Mouse (Mus musculus) midbrain, embryonic 16.5 days (tissue): ENCODE results near the gene AI464131. TPM values are rescaled to one million over a fixed set of nuclear protein-coding genes. Genes with fewer than 3 reads are reported as not detected.

Source experiments
- ATAC-seq: fragments of 200-750 bp; cut with Nextera tagmentation; 2 replicates; pipeline ENCODE4 v1.8.0; 2017; ENCODE audit warnings: moderate TSS enrichment
- H3K27ac ChIP-seq: fragments of 300-500 bp; sonication (generic); 2 replicates; pipeline ENCODE4 v1.5.1; 2014; ENCODE audit warnings: mild to moderate bottlenecking, low read length, mixed read lengths
- H3K27me3 ChIP-seq: fragments of 300-500 bp; sonication (generic); 2 replicates; pipeline ENCODE4 v1.6.1; 2014; ENCODE audit warnings: low read depth, low read length, mixed read lengths; ENCODE audit not compliant: control insufficient read depth, insufficient read depth
- H3K36me3 ChIP-seq: fragments of 300-500 bp; sonication (generic); 2 replicates; pipeline ENCODE4 v1.6.1; 2014; ENCODE audit warnings: mild to moderate bottlenecking, low read length, moderate library complexity, mixed read lengths; ENCODE audit not compliant: control insufficient read depth, insufficient read depth
- H3K4me1 ChIP-seq: fragments of 300-500 bp; sonication (generic); 2 replicates; pipeline ENCODE4 v1.6.1; 2014; ENCODE audit warnings: mild to moderate bottlenecking, low read length, mixed read lengths; ENCODE audit not compliant: control insufficient read depth, insufficient read depth
- H3K4me2 ChIP-seq: fragments of 300-500 bp; sonication (generic); 2 replicates; pipeline ENCODE4 v1.6.1; 2014; ENCODE audit warnings: mild to moderate bottlenecking, low read length, mixed read lengths
- H3K4me3 ChIP-seq: fragments of 300-500 bp; sonication (generic); 2 replicates; pipeline ENCODE4 v1.5.1; 2014; ENCODE audit warnings: low read depth, mild to moderate bottlenecking, low read length, moderate library complexity, mixed read lengths
- H3K9ac ChIP-seq: fragments of 300-500 bp; sonication (generic); 2 replicates; pipeline ENCODE4 v1.6.1; 2014; ENCODE audit warnings: low read depth, low read length, mixed read lengths
- H3K9me3 ChIP-seq: fragments of 300-500 bp; sonication (generic); replicated peaks from 2 replicates; pipeline ENCODE4 v1.6.1; 2014; ENCODE audit warnings: mild to moderate bottlenecking, low read length, mixed read lengths; ENCODE audit not compliant: control insufficient read depth, poor library complexity, severe bottlenecking
- WGBS: fragments of 180-500 bp; shearing (Covaris S2); extraction: QIAGEN DNeasy Blood & Tissue Kit; methylation state at CpG from one replicate; pipeline ENCODE4 v1.1.7; 2014; 5-methylcytosine and 5-hydroxymethylcytosine counted together
- polyA plus RNA-seq: library from polyadenylated mRNA; unstranded; fragments of >200 nt; fragmentation: Nextera tagmentation; extraction: Ambion mirVana; gene quantifications from 2 replicates; pipeline ENCODE4 v1.2.1, GENCODE M21; 2015

Gene AI464131
- polyA plus RNA-seq, result 7.4 and 11.6 TPM in 2 replicates

DNA sequence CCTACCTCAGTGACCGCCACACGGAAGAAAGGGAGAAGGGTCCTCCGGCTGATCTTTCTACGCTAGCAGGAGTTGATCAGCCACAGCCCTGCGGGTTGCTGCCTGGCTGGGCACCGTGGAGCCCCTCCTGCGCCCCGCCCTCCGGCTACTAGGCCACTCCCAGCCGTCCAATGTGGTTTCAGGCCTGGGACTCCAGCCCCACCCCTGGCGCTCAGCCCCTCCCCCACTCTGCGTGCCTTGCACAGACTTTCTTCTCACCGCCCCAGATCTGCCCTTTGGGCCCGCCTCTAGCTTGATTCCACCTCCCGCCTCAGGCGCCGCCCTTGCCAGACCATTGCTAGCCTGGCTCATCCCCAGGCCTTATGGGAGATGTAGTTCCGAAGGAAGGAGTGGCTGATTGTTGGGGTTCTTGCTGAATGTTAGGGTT is at the start of gene AI464131:
Gene AI464131 (minus strand): TSS at position 91 of the 427 bp plus-strand sequence.
- Histone ChIP-seq H3K9me3 (no peaks in the 10 kb centered on the region), H3K27me3 (peaks cover 33% of the 10 kb centered on the region), H3K4me1 (peaks cover 17% of the 10 kb centered on the region; the same call in 1 of the 2 replicates), H3K27ac (peak within 1 kb of the TSS; percentile 36), H3K9ac (peak within 1 kb of the TSS; percentile 42), H3K4me3 (peak within 1 kb of the TSS; percentile 31), H3K36me3 (no peaks in the 10 kb centered on the region; the same call in 1 of the 2 replicates), H3K4me2 (peak within 1 kb of the TSS; percentile 55)
- ATAC-seq, result peak; percentile 88
- WGBS, result under 1% methylated on average over 18 of the region's 18 CpGs

GRCm38 (mm10) chr4:41552529-41552928 is 49.7 kb upstream of the AI464131 start:
- Histone ChIP-seq H3K27me3 (no peaks in the 10 kb centered on the region), H3K36me3 (no peaks in the 10 kb centered on the region), H3K9ac (no peak overlapping the region), H3K4me1 (peaks cover 17% of the 10 kb centered on the region), H3K9me3 (no peaks in the 10 kb centered on the region), H3K4me2 (no peak overlapping the region), H3K4me3 (no peak overlapping the region), H3K27ac (no peak overlapping the region)
- ATAC-seq, result no peak
- WGBS, result 36% methylated on average over 6 of the region's 6 CpGs

GRCm38 (mm10) chr4:41547086-41547485 is 44.2 kb upstream of the AI464131 start:
- peaks cover 8% of the 10 kb centered on the region for H3K4me1 ChIP-seq
- no peaks in the 10 kb centered on the region for H3K27me3 ChIP-seq
- ATAC-seq, result no peak
- H3K9me3 ChIP-seq, result no peaks in the 10 kb centered on the region
- H3K27ac ChIP-seq, result no peak overlapping the region
- no peak overlapping the region for H3K4me2 ChIP-seq
- no peaks in the 10 kb centered on the region for H3K36me3 ChIP-seq
- H3K4me3 ChIP-seq, result no peak overlapping the region
- no peak overlapping the region for H3K9ac ChIP-seq
- WGBS, result 81% methylated on average over 1 of the region's 1 CpGs

DNA sequence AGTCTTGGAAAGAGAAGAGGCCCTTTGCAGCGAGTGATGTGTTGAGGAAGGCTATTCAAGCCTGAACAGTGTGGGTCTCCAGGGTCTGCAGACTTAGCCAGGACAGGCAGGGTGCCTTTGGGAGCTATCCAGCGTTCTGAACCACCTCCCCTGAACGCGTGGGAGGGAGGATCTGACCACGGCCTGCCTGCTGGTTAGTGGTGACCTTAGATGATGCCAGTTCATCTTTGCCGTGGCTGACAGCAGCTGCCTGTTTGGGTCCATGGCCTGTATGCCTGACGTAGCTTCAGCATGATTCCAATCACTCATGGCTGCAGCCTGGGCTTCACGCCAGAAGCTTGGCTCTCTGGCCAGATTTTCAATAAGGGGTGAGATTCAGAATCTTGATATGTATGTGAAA is 43.1 kb upstream of the AI464131 start:
- Histone ChIP-seq H3K27ac (no peak overlapping the region), H3K4me1 (peaks cover 8% of the 10 kb centered on the region), H3K9ac (no peak overlapping the region), H3K4me2 (no peak overlapping the region), H3K27me3 (no peaks in the 10 kb centered on the region), H3K9me3 (no peaks in the 10 kb centered on the region), H3K4me3 (no peak overlapping the region), H3K36me3 (no peaks in the 10 kb centered on the region)
- no peak for ATAC-seq
- WGBS, result 23% methylated on average over 8 of the region's 8 CpGs

DNA sequence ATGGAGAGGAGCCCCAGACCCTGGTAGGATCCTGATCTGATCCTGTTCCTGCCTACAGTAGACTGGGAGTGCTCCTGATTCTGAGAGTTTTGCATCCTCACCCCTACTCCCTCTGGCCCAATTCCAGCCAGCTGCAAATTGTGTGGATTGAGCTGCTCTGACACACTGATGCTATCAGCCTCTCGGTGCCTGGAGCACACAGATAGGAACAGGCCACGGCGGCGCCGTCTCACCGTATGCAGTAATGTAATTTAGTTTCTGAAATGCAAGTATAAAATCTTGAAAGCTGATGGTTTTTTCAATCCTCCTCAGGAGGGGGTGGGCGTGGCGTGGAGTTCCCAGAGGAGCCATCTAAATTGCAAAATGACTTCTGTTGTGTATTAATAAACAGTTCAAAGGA is 39.3 kb upstream of the AI464131 start:
- Histone ChIP-seq H3K36me3 (no peaks in the 10 kb centered on the region), H3K27ac (no peak overlapping the region), H3K9ac (no peak overlapping the region), H3K4me1 (peaks cover 6% of the 10 kb centered on the region), H3K9me3 (no peaks in the 10 kb centered on the region), H3K4me2 (no peak overlapping the region), H3K4me3 (no peak overlapping the region), H3K27me3 (no peaks in the 10 kb centered on the region)
- WGBS, result 64% methylated on average over 8 of the region's 8 CpGs
- ATAC-seq, result 0 out of 2 replicates have a peak, but pooled peaks have one; percentile 52

DNA sequence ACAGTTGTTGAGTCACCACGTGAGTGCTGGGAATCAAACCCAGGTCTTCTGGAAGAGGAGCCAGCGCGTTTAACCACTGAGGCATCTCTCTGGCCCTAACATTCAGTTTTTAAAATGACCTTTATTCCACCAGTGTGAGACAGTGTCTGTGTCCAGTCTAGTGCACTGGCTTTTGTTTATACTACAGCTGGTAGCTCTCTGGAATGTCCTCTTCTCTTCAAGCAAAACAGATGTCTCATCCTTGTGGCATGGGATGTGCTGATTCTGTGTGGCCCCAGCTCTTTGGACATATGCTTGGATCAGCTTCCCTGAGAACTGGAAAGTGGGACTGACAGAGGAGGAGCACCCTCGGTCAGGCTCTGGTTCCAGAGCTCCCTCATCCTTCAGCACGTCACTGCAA is 32.0 kb upstream of the AI464131 start:
- Histone ChIP-seq H3K4me2 (no peak overlapping the region), H3K9ac (no peak overlapping the region), H3K4me1 (0 out of 2 replicates have a peak, but pooled peaks cover 6% of the 10 kb centered on the region), H3K9me3 (no peaks in the 10 kb centered on the region), H3K4me3 (no peak overlapping the region), H3K27ac (no peak overlapping the region), H3K27me3 (no peaks in the 10 kb centered on the region), H3K36me3 (no peaks in the 10 kb centered on the region)
- ATAC-seq, result no peak
- 83% methylated on average over 5 of the region's 5 CpGs for WGBS

DNA sequence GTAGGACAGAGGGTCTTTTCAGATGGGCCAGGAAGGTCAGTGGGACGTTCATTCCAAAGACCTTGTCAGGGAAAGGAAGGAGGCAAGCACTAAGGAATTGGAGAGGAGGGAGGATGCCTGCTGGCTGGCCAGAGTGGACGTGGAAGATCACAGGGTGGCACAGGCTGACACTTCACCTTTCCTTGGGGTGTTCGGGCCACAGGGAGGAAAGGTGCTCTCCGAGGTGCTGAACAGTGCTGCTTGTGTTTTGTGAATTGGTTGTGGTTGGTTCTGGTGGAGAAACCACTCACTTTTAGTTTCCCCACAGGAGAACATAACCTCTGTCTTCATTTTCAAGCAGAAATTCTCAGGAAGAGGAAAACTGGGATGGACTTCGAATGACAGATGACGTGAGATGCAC is 29.5 kb upstream of the AI464131 start:
- no peak overlapping the region for H3K27ac ChIP-seq
- peaks cover 20% of the 10 kb centered on the region for H3K4me1 ChIP-seq
- WGBS, result 39% methylated on average over 6 of the region's 6 CpGs
- H3K4me3 ChIP-seq, result no peak overlapping the region
- H3K9ac ChIP-seq, result no peak overlapping the region
- H3K9me3 ChIP-seq, result no peaks in the 10 kb centered on the region
- H3K4me2 ChIP-seq, result no peak overlapping the region
- ATAC-seq, result no peak
- H3K36me3 ChIP-seq, result no peaks in the 10 kb centered on the region
- no peaks in the 10 kb centered on the region for H3K27me3 ChIP-seq

GRCm38 (mm10) chr4:41527996-41528395 is 25.1 kb upstream of the AI464131 start:
- peak overlapping the region; percentile 40 for H3K27ac ChIP-seq
- no peak overlapping the region for H3K4me2 ChIP-seq
- no peaks in the 10 kb centered on the region for H3K27me3 ChIP-seq
- no peaks in the 10 kb centered on the region for H3K36me3 ChIP-seq
- no peak overlapping the region for H3K9ac ChIP-seq
- peaks cover 30% of the 10 kb centered on the region for H3K4me1 ChIP-seq
- H3K9me3 ChIP-seq, result no peaks in the 10 kb centered on the region
- WGBS, result 8% methylated on average over 8 of the region's 8 CpGs
- ATAC-seq, result peak; percentile 37
- no peak overlapping the region for H3K4me3 ChIP-seq

GRCm38 (mm10) chr4:41527076-41527475 is 24.2 kb upstream of the AI464131 start:
- H3K9me3 ChIP-seq, result no peaks in the 10 kb centered on the region
- peak overlapping the region; percentile 50 for H3K27ac ChIP-seq
- 0 out of 2 replicates have a peak, but pooled peaks have one; percentile 10 for ATAC-seq
- H3K9ac ChIP-seq, result peak overlapping the region; percentile 18; the same call in 1 of the 2 replicates
- no peaks in the 10 kb centered on the region; the same call in 1 of the 2 replicates for H3K36me3 ChIP-seq
- no peaks in the 10 kb centered on the region for H3K27me3 ChIP-seq
- peaks cover 30% of the 10 kb centered on the region for H3K4me1 ChIP-seq
- WGBS, result 12% methylated on average over 13 of the region's 13 CpGs
- peak overlapping the region; percentile 7; the same call in 1 of the 2 replicates for H3K4me2 ChIP-seq
- H3K4me3 ChIP-seq, result no peak overlapping the region
